Mouse (Mus musculus) 3134 (cell line): Measurements from ENCODE around the gene Gm20838.
"Not testable (repeated sequence)": the region's sequence is repeated elsewhere in the genome, so short reads cannot be mapped to it uniquely, and the experiment has no call there.

ENCODE experiments used
- DNase-seq: peaks from one replicate; pipeline ENCODE4 v3.0.0-alpha.2; 2011; ENCODE audit warnings: low spot score; ENCODE audit not compliant: insufficient read length; ENCODE audit errors: extremely low read depth

Gm20838 gene

GRCm38 (mm10) chrY:33543064-33543463 lies at the start of gene Gm20838:
TSS of gene Gm20838 (minus strand) at chrY:33543164.
- DNase-seq, result not testable (repeated sequence)
